Mouse (Mus musculus): Measurements from ENCODE around the gene Sapcd2.

The Sapcd2 gene

GRCm38 (mm10) chr2:25371764-25372643, at the start of gene Sapcd2:
Gene Sapcd2 (plus strand): TSS chr2:25372321.
- DNase-seq: peak; percentile 91 to 93

GRCm38 (mm10) chr2:25326036-25326435, 46.1 kb upstream of the Sapcd2 start:
- no peak for DNase-seq

- peak; percentile 82 to 88 for DNase-seq
Measured at GRCm38 (mm10) chr2:25328440-25328839, 43.7 kb upstream of the Sapcd2 start.

- peak in 1 of 2 experiments; percentile 49 for DNase-seq
Measured at GRCm38 (mm10) chr2:25331470-25331869, 40.7 kb upstream of the Sapcd2 start.

GRCm38 (mm10) chr2:25332286-25333160, 39.6 kb upstream of the Sapcd2 start, which contains the start of gene Man1b1:
Gene Man1b1 (plus strand): TSS chr2:25332338.
- peak; percentile 99 to 100 for DNase-seq

- no peak for DNase-seq
Measured at GRCm38 (mm10) chr2:25333569-25333968, 38.6 kb upstream of the Sapcd2 start.

GRCm38 (mm10) chr2:25338303-25338702, 33.8 kb upstream of the Sapcd2 start:
- no peak for DNase-seq

- DNase-seq: peak; percentile 41 to 46
Measured at GRCm38 (mm10) chr2:25348162-25348561, 24.0 kb upstream of the Sapcd2 start.

- no peak for DNase-seq
Measured at GRCm38 (mm10) chr2:25349499-25349898, 22.6 kb upstream of the Sapcd2 start.

GRCm38 (mm10) chr2:25350701-25351100, 21.4 kb upstream of the Sapcd2 start:
- DNase-seq: no peak

- DNase-seq: no peak
Measured at GRCm38 (mm10) chr2:25354211-25354610, 17.9 kb upstream of the Sapcd2 start.

- DNase-seq: peak; percentile 30 to 34
Measured at GRCm38 (mm10) chr2:25355419-25356066, 16.6 kb upstream of the Sapcd2 start.

GRCm38 (mm10) chr2:25356208-25357079, 15.7 kb upstream of the Sapcd2 start, which contains the start of gene Dpp7:
Gene Dpp7 (minus strand): TSS chr2:25356359.
- DNase-seq: peak; percentile 93 to 94

GRCm38 (mm10) chr2:25359848-25360247, 12.3 kb upstream of the Sapcd2 start:
- no peak for DNase-seq

GRCm38 (mm10) chr2:25363478-25364178, 8.5 kb upstream of the Sapcd2 start:
- no peak for DNase-seq

- DNase-seq: no peak
Measured at GRCm38 (mm10) chr2:25364313-25364712, 7.8 kb upstream of the Sapcd2 start.

- no peak for DNase-seq
Measured at GRCm38 (mm10) chr2:25364761-25365090, 7.4 kb upstream of the Sapcd2 start.

GRCm38 (mm10) chr2:25365091-25365761, 6.9 kb upstream of the Sapcd2 start, which contains the start of gene Uap1l1:
Gene Uap1l1 (minus strand): TSS chr2:25365682.
- DNase-seq: peak; percentile 66 to 71

GRCm38 (mm10) chr2:25369996-25370395, 2.1 kb upstream of the Sapcd2 start:
- DNase-seq: no peak

GRCm38 (mm10) chr2:25372644-25373391, 697 bp downstream of the Sapcd2 start:
- DNase-seq: no peak
